Mouse (Mus musculus) embryonic facial prominence, embryonic 11.5 days (tissue): Measurements from ENCODE around the gene Fam114a2. TPM values are rescaled to one million over a fixed set of nuclear protein-coding genes. Genes with fewer than 3 reads are reported as not detected.

Experiments used
- ATAC-seq: fragments of 200-750 bp; cut with Nextera tagmentation; replicated peaks from 2 replicates; pipeline ENCODE4 v1.8.0; 2017; ENCODE audit warnings: low read depth; ENCODE audit not compliant: insufficient number of reproducible peaks, low FRiP score, low TSS enrichment
- DNase-seq: peaks from one replicate; pipeline ENCODE4 v3.0.0-alpha.2; 2015; ENCODE audit warnings: low spot score
- H3K27ac ChIP-seq: fragments of 300-500 bp; sonication (generic); replicated peaks from 2 replicates; pipeline ENCODE4 v1.5.1; 2014; ENCODE audit warnings: mild to moderate bottlenecking, low read depth, low read length, control low read depth
- H3K27me3 ChIP-seq: fragments of 300-500 bp; sonication (generic); 2 replicates; pipeline ENCODE4 v1.6.1; 2014; ENCODE audit warnings: mild to moderate bottlenecking, low read length, moderate library complexity, mixed read lengths; ENCODE audit not compliant: control insufficient read depth, insufficient read depth
- H3K36me3 ChIP-seq: fragments of 300-500 bp; sonication (generic); replicated peaks from 2 replicates; pipeline ENCODE4 v1.6.1; 2014; ENCODE audit warnings: low read depth, mild to moderate bottlenecking, low read length, moderate library complexity, mixed read lengths; ENCODE audit not compliant: control insufficient read depth, insufficient read depth
- H3K4me1 ChIP-seq: fragments of 300-500 bp; sonication (generic); 2 replicates; pipeline ENCODE4 v1.6.1; 2014; ENCODE audit warnings: low read length, mixed read lengths; ENCODE audit not compliant: control insufficient read depth, insufficient read depth
- H3K4me2 ChIP-seq: fragments of 300-500 bp; sonication (generic); 2 replicates; pipeline ENCODE4 v1.6.1; 2014; ENCODE audit warnings: low read depth, mild to moderate bottlenecking, control low read depth, low read length, moderate library complexity
- H3K4me3 ChIP-seq: fragments of 300-500 bp; sonication (generic); 2 replicates; pipeline ENCODE4 v1.5.1; 2014; ENCODE audit warnings: low read depth, low read length, control low read depth
- H3K9ac ChIP-seq: fragments of 300-500 bp; sonication (generic); replicated peaks from 2 replicates; pipeline ENCODE4 v1.6.1; 2014; ENCODE audit warnings: mild to moderate bottlenecking, control low read depth, low read length
- H3K9me3 ChIP-seq: fragments of 300-500 bp; sonication (generic); replicated peaks from 2 replicates; pipeline ENCODE4 v1.6.1; 2016; ENCODE audit warnings: mild to moderate bottlenecking, low read length, inconsistent platforms, mixed read lengths; ENCODE audit not compliant: control insufficient read depth
- WGBS: fragments of 180-500 bp; shearing (Covaris S2); extraction: QIAGEN DNeasy Blood & Tissue Kit; methylation state at CpG from one replicate; pipeline ENCODE4 v1.1.7; 2014; 5-methylcytosine and 5-hydroxymethylcytosine counted together
- polyA plus RNA-seq: library from polyadenylated mRNA; unstranded; fragments of >200 nt; fragmentation: Nextera tagmentation; extraction: Ambion mirVana; gene quantifications from 2 replicates; pipeline ENCODE4 v1.2.1, GENCODE M21; 2014

Gene Fam114a2
- polyA plus RNA-seq, 1 experiment from 2014 or later = 48.5 TPM

- Histone ChIP-seq H3K4me2 (no peak overlapping the region), H3K36me3 (no peaks in the 10 kb centered on the region), H3K27ac (no peak overlapping the region), H3K4me3 (no peak overlapping the region), H3K4me1 (no peaks in the 10 kb centered on the region), H3K27me3 (no peaks in the 10 kb centered on the region), H3K9me3 (no peaks in the 10 kb centered on the region), H3K9ac (no peak overlapping the region)
- ATAC-seq (0 out of 2 replicates have a peak, but pooled peaks have one; percentile 53), DNase-seq (peak; percentile 45)
- 51% methylated on average over 8 of the region's 8 CpGs for whole genome bisulfite sequencing
Measured at GRCm38 (mm10) chr11:57465025-57465424, 53.4 kb downstream of the Fam114a2 start.

GRCm38 (mm10) chr11:57459759-57460158, 58.7 kb downstream of the Fam114a2 start:
- 90% methylated on average over 6 of the region's 6 CpGs for WGBS
- Histone ChIP-seq H3K4me1 (no peaks in the 10 kb centered on the region), H3K27ac (no peak overlapping the region), H3K27me3 (no peaks in the 10 kb centered on the region), H3K36me3 (no peaks in the 10 kb centered on the region), H3K9me3 (no peaks in the 10 kb centered on the region), H3K4me3 (no peak overlapping the region), H3K4me2 (no peak overlapping the region), H3K9ac (no peak overlapping the region)
- ATAC-seq = no peak
- DNase-seq = no peak

GRCm38 (mm10) chr11:57454421-57454820, 64.0 kb downstream of the Fam114a2 start:
- Histone ChIP-seq H3K27me3 (no peaks in the 10 kb centered on the region), H3K36me3 (no peaks in the 10 kb centered on the region), H3K9me3 (no peaks in the 10 kb centered on the region), H3K4me3 (no peak overlapping the region), H3K4me2 (no peak overlapping the region), H3K4me1 (no peaks in the 10 kb centered on the region; the same call in 1 of the 2 replicates), H3K9ac (no peak overlapping the region), H3K27ac (no peak overlapping the region)
- WGBS = 38% methylated on average over 5 of the region's 5 CpGs
- DNase-seq = no peak
- ATAC-seq = no peak

GRCm38 (mm10) chr11:57445237-57445962, 73.0 kb downstream of the Fam114a2 start:
- Histone ChIP-seq H3K27me3 (no peaks in the 10 kb centered on the region), H3K36me3 (no peaks in the 10 kb centered on the region), H3K4me2 (no peak overlapping the region), H3K9me3 (no peaks in the 10 kb centered on the region), H3K4me1 (no peaks in the 10 kb centered on the region), H3K9ac (no peak overlapping the region), H3K4me3 (no peak overlapping the region), H3K27ac (no peak overlapping the region)
- ATAC-seq (no peak), DNase-seq (no peak)
- WGBS = 55% methylated on average over 6 of the region's 6 CpGs

- ATAC-seq (no peak), DNase-seq (peak; percentile 85)
- Histone ChIP-seq H3K36me3 (no peaks in the 10 kb centered on the region), H3K4me1 (no peaks in the 10 kb centered on the region), H3K27me3 (no peaks in the 10 kb centered on the region), H3K9ac (no peak overlapping the region), H3K4me2 (no peak overlapping the region), H3K27ac (no peak overlapping the region), H3K9me3 (no peaks in the 10 kb centered on the region), H3K4me3 (no peak overlapping the region)
- WGBS = 21% methylated on average over 1 of the region's 1 CpGs
Measured at GRCm38 (mm10) chr11:57434153-57434552, 84.3 kb downstream of the Fam114a2 start.

Other genes with a start within 250 kb of the Fam114a2 start
- 58.1 and 60.0 TPM in 2 replicates for gene Mfap3, start within 50 bp of the Fam114a2 start, polyA plus RNA-seq
- gene Galnt10, start 126.8 kb upstream of the Fam114a2 start, polyA plus RNA-seq = 12.0 and 12.4 TPM in 2 replicates